Mouse (Mus musculus): ENCODE measurements around the gene Olfr1442. TPM values are rescaled to one million over a fixed set of nuclear protein-coding genes. Genes with fewer than 3 reads are reported as not detected.
"Not testable (repeated sequence)": the region's sequence is repeated elsewhere in the genome, so short reads cannot be mapped to it uniquely, and the experiment has no call there.

The Olfr1442 gene
- not detected in 2 replicates for polyA plus RNA-seq (2012; rRNA removed)

DNA sequence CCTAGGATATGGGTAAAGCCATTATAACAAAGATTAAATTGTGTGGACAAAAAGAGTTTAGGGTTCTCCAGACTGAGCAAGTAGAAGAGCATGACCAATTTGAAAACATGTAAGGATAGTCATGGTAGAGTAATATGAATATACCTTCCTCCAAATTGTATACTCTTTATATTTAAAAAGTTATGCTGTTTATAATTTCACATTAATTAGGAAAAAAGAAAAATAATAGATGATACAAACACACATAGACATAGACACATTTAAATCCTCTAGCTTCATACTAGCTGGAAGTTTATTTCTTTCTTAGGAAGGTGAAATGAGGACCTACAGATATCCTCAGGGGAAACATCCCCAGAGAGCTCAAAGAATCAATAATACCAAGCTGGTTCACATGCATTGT is at the start of gene Olfr1442:
Gene Olfr1442, plus strand, starts transcription at position 301 of the 400 bp plus-strand sequence.
- DNase-seq (ENCODE audit: low read depth, low spot score), result no peak

- WGBS, result 29% methylated on average over 4 of the region's 4 CpGs
- DNase-seq (ENCODE audit: low read depth, low spot score), result no peak
These were observed 37.1 kb upstream of the Olfr1442 start, which contains the start of gene Glyat for GRCm38 (mm10) chr19:12633176-12633575. Gene Glyat (plus strand): TSS chr19:12633308.

GRCm38 (mm10) chr19:12634259-12634658 is 36.0 kb upstream of the Olfr1442 start:
- no peak for DNase-seq (ENCODE audit: low read depth, low spot score)
- 80% methylated on average over 3 of the region's 3 CpGs for WGBS

DNA sequence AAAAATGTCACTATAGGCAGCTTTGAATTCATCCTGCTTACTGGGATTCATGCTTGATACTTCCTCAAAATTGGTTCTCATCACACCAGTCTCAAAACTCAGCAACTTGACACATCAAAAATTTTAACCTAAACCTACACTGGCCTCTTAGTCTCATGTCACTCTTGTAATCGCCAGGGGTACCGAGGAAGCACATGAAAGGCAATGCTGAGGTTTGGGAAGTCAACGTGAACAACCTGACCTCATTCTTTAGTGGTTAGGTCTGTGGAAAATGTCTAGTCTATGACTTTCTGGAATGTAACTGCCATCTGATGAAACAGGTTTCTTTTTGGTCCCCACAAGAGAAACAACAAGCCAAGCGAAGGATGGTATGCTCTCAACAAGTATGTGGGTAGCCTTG is 35.3 kb upstream of the Olfr1442 start:
- WGBS, result 87% methylated on average over 4 of the region's 4 CpGs
- DNase-seq (ENCODE audit: low read depth, low spot score), result no peak

GRCm38 (mm10) chr19:12636863-12637262 is 33.4 kb upstream of the Olfr1442 start:
- WGBS, result 77% methylated on average over 3 of the region's 3 CpGs
- DNase-seq (ENCODE audit: low read depth, low spot score), result no peak

DNA sequence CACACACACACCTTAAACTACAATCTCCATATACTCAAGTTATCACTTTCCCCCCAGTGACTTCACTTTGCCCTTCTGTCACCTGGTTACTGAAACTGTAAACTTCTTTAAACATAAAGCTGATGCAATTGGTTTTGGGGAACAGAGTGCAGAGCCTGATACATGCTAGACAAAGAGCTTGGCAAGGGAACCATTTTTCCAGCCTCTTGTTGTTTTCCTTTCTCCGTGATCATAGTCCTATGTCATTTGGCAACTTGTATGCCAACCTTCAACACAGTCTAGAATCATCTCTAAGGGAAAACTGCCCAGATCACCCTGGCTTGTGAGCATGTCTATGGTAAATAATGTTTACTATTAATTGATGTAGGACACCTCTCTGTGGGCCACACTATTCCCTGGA is 32.2 kb upstream of the Olfr1442 start:
- 40% methylated on average over 1 of the region's 1 CpGs for WGBS
- DNase-seq (ENCODE audit: low read depth, low spot score), result no peak

DNA sequence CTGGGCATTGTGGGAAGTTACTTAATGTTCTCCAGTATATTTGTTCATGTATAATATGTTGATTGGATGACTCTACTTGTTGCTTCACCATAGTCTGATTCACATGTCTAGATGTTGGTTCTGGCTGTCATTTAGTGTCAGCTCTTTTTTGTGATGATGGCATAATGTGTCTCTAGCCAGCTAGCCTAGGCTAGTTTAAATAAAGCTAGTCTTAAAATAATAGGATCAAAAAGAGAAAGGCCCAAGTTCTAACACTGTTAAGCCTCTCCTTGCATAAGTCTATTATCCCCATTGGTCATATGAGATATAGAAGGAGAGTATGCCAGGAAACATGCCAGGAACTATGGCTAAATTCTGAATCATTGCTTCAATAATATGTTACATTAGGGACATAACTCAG is 20.7 kb upstream of the Olfr1442 start:
- DNase-seq (ENCODE audit: low read depth, low spot score), result no peak

GRCm38 (mm10) chr19:12666156-12666555 is 4.1 kb upstream of the Olfr1442 start:
- no peak for DNase-seq (ENCODE audit: low read depth, low spot score)
- WGBS, result 24% methylated on average over 1 of the region's 1 CpGs

DNA sequence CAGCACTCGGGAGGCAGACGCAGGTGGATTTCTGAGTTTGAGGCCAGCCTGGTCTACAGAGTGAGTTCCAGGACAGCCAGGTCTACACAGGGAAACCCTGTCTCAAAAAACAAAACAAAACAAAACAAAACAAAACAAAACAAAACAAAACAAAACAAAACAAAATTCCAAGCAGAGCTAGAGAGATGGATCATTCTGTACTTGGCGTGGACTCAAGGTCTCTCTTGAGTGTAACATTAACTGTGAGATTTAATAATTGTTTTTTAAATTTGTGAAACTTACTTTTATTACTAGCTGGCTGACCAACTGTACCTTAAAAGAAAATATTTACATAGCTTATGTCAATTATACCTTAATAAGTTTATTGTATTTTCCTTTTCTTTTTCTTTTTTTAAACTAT is 1.6 kb upstream of the Olfr1442 start:
- DNase-seq (ENCODE audit: low read depth, low spot score), result not testable (repeated sequence)
- 79% methylated on average over 3 of the region's 3 CpGs for WGBS

- WGBS, result 78% methylated on average over 4 of the region's 4 CpGs
- DNase-seq (ENCODE audit: low read depth, low spot score), result no peak
These were observed 812 bp downstream of the Olfr1442 start for GRCm38 (mm10) chr19:12671051-12671450.

DNA sequence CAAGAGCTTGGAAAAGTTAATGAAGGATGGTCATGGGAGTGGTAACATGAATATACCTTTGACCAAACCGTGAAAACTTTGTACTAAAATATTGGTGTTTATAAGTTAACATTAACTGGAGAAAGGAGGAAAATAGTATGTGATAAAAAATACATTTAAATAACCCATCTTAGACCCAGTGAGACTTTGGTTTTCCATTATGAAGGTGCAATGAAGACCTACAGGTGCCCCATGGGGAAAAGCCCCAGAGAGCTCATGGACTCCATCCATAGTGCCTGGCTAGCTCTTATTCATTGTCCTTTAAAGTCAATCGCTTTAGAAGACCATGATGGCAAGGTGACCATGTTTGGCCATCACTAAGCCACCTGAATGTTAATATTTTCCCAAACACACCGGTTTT is 7.6 kb downstream of the Olfr1442 start, which contains the start of gene Olfr1443:
Gene Olfr1443, plus strand, starts transcription at position 301 of the 400 bp plus-strand sequence.
- no peak for DNase-seq (ENCODE audit: low read depth, low spot score)
- WGBS, result 69% methylated on average over 3 of the region's 3 CpGs

GRCm38 (mm10) chr19:12684638-12685037 is 14.4 kb downstream of the Olfr1442 start:
- no peak for DNase-seq (ENCODE audit: low read depth, low spot score)

- no peak for DNase-seq (ENCODE audit: low read depth, low spot score)
These were observed 15.0 kb downstream of the Olfr1442 start for GRCm38 (mm10) chr19:12685231-12685630.

DNA sequence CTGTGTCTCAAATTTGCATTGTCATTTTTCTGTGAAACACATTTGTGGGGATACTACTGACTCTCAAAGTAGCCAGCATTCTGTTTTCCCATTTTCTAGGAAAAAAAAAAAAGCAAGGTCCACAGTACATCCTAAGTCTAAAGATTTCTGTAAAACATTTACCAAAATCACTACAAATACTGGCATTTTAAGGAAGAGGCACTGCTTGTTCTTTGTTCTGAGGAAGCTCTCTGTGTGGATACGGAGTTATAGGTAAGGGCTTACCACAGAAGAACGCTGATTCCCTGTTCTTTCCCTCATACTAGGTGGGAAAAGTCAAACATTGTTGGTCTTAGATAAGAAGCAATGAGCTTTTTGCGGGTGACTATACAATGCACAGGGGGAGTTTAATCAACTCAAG is 25.4 kb downstream of the Olfr1442 start, which contains the start of gene Keg1:
Gene Keg1, plus strand, starts transcription at position 197 of the 400 bp plus-strand sequence.
- 40% methylated on average over 3 of the region's 3 CpGs for WGBS
- DNase-seq (ENCODE audit: low read depth, low spot score), result no peak

DNA sequence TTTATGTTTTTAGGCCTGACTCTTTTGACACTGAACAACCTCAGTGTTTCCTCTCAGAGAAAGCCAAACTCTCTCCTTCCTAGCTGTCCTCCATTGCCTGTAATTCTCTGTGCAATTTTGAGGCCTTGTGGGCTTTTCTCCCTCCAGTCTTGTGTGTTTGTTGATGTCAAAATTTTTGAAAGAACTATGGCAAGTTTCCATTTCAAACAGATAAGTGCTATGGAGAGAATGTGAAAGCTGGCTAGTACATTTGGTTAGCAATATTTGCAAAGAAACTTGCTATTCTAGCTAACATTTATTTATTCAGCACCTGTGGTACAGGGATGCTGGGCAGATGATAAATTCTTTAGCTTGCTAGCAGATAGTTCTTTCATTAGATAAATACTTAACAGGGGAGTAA is 26.0 kb downstream of the Olfr1442 start:
- no peak for DNase-seq (ENCODE audit: low read depth, low spot score)

DNA sequence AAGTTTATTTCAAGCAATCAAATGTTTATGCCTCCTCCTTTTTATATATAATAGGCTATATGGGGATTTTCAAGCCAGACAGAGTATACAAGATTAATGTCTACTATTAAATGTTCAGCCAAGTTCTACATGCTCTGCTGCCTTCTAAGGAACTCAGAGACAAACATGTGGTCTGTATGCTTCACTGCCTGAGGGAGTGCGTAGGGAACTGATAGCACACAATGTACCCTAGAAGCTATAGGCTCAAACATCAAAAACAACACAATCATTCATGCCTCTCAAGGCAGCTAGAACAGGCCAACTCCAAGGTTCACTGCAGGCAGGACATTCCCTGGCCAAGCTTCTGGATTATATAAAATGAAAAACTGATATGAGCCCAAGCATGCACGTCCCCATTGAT is 38.2 kb downstream of the Olfr1442 start:
- 69% methylated on average over 2 of the region's 2 CpGs for WGBS
- no peak for DNase-seq (ENCODE audit: low read depth, low spot score)

- no peak for DNase-seq (ENCODE audit: low read depth, low spot score)
These were observed 38.7 kb downstream of the Olfr1442 start for GRCm38 (mm10) chr19:12708986-12709385.

DNA sequence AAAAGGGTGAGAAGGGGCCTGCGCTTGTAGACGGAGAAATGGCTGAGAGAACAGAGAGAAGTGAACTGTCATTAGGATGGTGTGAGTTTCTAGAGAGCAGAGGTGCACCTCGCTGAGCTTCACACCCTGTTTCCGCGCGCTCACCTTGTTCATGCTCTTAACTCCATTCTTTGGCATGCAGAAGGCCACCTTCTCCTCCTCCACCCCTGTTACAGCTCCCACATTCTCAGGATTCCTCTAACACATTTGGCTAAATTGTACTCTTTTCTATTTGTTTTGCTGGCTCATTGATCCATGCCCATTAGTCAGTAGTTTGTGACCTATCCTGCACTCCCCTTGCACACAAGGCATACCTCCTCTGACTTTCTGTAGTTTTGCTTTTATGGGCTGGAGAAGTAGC is 49.0 kb downstream of the Olfr1442 start:
- 70% methylated on average over 6 of the region's 6 CpGs for WGBS
- DNase-seq (ENCODE audit: low read depth, low spot score), result no peak

DNA sequence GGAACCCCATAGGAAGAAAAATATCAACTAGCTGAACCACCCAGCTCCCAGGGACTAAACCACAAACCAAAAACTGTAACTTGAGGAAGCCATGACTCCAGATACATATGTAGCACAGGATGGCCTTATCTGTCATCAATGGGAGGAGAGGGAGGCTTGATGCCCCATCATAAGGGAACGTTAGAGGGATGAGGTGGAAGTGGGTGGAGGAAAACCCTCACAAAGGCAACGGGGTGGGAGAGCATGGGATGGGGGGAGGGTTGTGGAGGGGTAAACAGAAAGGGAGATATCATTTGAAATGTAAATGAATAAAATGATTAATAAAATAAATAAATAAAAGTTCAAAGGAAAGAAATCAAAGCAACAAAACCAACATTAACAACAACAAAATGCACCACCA is 50.2 kb downstream of the Olfr1442 start:
- 38% methylated on average over 2 of the region's 2 CpGs for WGBS
- no peak for DNase-seq (ENCODE audit: low read depth, low spot score)

GRCm38 (mm10) chr19:12720919-12721318 is 50.7 kb downstream of the Olfr1442 start:
- 91% methylated on average over 5 of the region's 5 CpGs for WGBS
- not testable (repeated sequence) for DNase-seq (ENCODE audit: low read depth, low spot score)

DNA sequence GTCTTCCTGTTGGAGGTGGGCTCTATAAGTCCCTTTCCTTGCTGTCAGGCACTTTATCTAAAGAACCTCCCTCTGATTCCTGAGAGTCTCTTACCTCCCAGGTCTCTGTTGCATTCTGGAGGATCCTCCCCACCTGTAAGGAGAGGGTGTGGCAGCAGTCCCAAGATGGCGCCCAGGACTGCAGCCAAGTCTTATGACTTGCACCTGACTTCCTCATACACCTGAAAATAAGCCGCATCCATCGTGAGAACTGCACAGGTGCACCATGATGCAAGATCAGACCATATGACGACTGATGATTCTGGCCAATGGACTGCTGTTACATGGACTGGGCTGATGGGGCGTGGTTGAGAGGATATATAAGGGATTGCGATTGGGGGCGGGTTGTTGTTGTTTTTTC is 51.4 kb downstream of the Olfr1442 start:
- WGBS, result 91% methylated on average over 7 of the region's 7 CpGs
- not testable (repeated sequence) for DNase-seq (ENCODE audit: low read depth, low spot score)

GRCm38 (mm10) chr19:12722308-12722707 is 52.1 kb downstream of the Olfr1442 start:
- WGBS, result 73% methylated on average over 3 of the region's 3 CpGs
- DNase-seq (ENCODE audit: low read depth, low spot score), result peak; percentile 3

All from large intestine, adult 2 months (tissue).